16 mouse cellular contexts compared by ENCODE assay signal in the genomic region with DNA sequence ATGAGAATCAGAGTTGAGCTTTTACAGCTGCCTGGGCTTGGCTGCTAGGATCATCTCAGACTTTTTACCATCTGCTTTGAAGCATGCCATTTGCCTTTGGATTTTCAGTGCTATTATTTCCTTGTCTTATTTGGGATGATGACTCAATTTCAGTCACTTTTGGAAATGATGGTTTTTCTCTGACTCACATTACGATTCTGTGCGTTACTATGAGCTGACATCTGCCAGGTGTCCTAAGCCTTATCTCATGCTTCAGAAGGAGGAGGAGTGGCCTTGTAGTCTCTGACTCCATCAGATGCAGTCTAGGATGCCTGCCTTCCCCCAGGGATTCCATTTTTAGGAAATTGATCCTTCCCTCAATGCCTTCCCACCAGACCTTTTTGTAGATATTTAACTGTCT.
DNase-seq lines count a peak whose midpoint lies in the region; ATAC-seq and TF ChIP-seq lines count a peak whose summit lies in the region.
"Had no signal": no experiment of that assay in that cellular context is flagged by ENCODE, and none has a peak within 500 bp of the region (broad histone marks: within the 10 kb centered on the region; RNA-seq: fewer than 3 reads in every experiment).

No protein-coding gene starts in this region.

- H3K9ac ChIP-seq in lung, postnatal 0 days (replicated peaks; ENCODE audit: low read depth) = no peak overlapping the region
- H3K9ac ChIP-seq: kidney, embryonic 15.5 days had no signal

- ATAC-seq in lung, postnatal 0 days = no peak
- ATAC-seq in megakaryocyte, adult 5-6 weeks (ENCODE audit: poor library complexity, severe bottlenecking) = no peak
- ATAC-seq: CD4-positive, CD25-positive, alpha-beta regulatory T cell, adult 4 months; midbrain, embryonic 16.5 days had no signal

- WGBS in lung, postnatal 0 days = 66% methylated on average over 2 of the region's 2 CpGs

- TF ChIP-seq CTCF in lung, postnatal 0 days (IDR thresholded peaks at IDR 0.05) = no peak

- H3K4me3 ChIP-seq in lung, postnatal 0 days (ENCODE audit: low read depth, low read length) = no peak overlapping the region
- H3K4me3 ChIP-seq: kidney, embryonic 15.5 days had no signal

- no peaks in the 10 kb centered on the region for H3K36me3 ChIP-seq in lung, postnatal 0 days (ENCODE audit: insufficient read depth, low read length)
- H3K36me3 ChIP-seq: kidney, embryonic 15.5 days had no signal

- intact Hi-C loops in heart, postnatal 36 days (cut with DNase I) = no loop called here

- H3K4me1 ChIP-seq in lung, postnatal 0 days (ENCODE audit: insufficient read depth, low read depth, low read length) = no peaks in the 10 kb centered on the region
- H3K4me1 ChIP-seq: kidney, embryonic 15.5 days had no signal

- no peaks in the 10 kb centered on the region for H3K9me3 ChIP-seq in lung, postnatal 0 days (ENCODE audit: low read length)
- H3K9me3 ChIP-seq: kidney, embryonic 15.5 days had no signal

- H3K4me2 ChIP-seq in lung, postnatal 0 days (replicated peaks; ENCODE audit: low read depth, low read length) = no peak overlapping the region
- H3K4me2 ChIP-seq: kidney, embryonic 15.5 days had no signal

- no peaks in the 10 kb centered on the region for H3K27me3 ChIP-seq in lung, postnatal 0 days (replicated peaks; ENCODE audit: insufficient read depth, low read length)
- H3K27me3 ChIP-seq: kidney, embryonic 15.5 days had no signal

- H3K27ac ChIP-seq in lung, postnatal 0 days (ENCODE audit: low read length) = no peak overlapping the region
- H3K27ac ChIP-seq: kidney, embryonic 15.5 days; stomach, postnatal 0 days had no signal

- DNase-seq in right cerebral cortex, adult 2 months (ENCODE audit: low spot score in 2 of 2) = peak; percentile 14 to 20
- no peak for DNase-seq in right cerebral cortex, postnatal 4 days
- DNase-seq in layer of hippocampus, adult 18-20 months (ENCODE audit: low spot score in 2 of 2) = peak; percentile 9 to 53
- DNase-seq in left cerebral cortex, adult 9 months (ENCODE audit: low spot score in 2 of 2) = peak; percentile 19 to 34
- no peak for DNase-seq in lung, postnatal 0 days (ENCODE audit: low spot score)
- DNase-seq in heart, postnatal 36 days = no peak
- DNase-seq: adrenal gland, postnatal 10 days; cerebellum, postnatal 25 days; heart, adult 11 months; liver; lung, adult 2 months had no signal

- no peak for TF ChIP-seq EP300 in lung, postnatal 0 days (IDR thresholded peaks at IDR 0.05)

Comparison
In these comparisons a context has a peak if more than half of its experiments do, and no peak if none do; other contexts are left out.
1. DNase-seq: peak in right cerebral cortex, adult 2 months (2 of 2), layer of hippocampus, adult 18-20 months (2 of 2) and left cerebral cortex, adult 9 months (2 of 2); none in right cerebral cortex, postnatal 4 days (single experiment), lung, postnatal 0 days (single experiment) and heart, postnatal 36 days (0 of 2).